Mouse (Mus musculus) mouse embryonic stem cell (cell line): ENCODE measurements around the gene Gm16867.
"Not testable (repeated sequence)": the region's sequence is repeated elsewhere in the genome, so short reads cannot be mapped to it uniquely, and the experiment has no call there.

ENCODE experiments used
- in situ Hi-C, 2 experiments: fragments of 300-500 bp; cut with MboI; formaldehyde crosslinking; loops; 1 replicate in 1 of 2; 3 replicates in 1 of 2; pipeline ENCODE4 v1.14.3; 2019 to 2020; ENCODE audit warnings: low sequenced_read_pairs in 2 of 2, low pct_unique_long_range_greater_than_20kb in 1 of 2, mixed read lengths in 1 of 2; ENCODE audit not compliant: unreplicated experiment in 1 of 2

The Gm16867 gene

DNA sequence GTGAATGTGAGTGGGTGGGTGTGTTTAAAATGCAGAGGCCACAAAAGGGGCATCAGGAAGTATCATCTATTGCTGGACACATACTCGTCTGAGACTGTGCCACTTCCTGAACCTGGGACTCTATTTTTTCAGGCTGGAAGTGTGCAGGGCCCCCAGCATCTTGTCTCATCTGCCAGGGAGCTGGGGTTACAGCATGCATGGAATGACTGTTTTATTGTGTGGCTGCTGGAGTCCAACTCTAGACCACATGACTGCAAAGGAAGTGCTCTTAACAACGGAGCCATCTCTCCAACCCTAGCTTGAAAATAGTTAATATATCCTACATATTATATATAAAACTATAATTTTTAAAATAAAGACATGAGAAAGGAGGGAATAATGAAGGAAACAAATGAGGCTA is 29.8 kb downstream of the Gm16867 start:
- in situ Hi-C loops: not testable (repeated sequence)

DNA sequence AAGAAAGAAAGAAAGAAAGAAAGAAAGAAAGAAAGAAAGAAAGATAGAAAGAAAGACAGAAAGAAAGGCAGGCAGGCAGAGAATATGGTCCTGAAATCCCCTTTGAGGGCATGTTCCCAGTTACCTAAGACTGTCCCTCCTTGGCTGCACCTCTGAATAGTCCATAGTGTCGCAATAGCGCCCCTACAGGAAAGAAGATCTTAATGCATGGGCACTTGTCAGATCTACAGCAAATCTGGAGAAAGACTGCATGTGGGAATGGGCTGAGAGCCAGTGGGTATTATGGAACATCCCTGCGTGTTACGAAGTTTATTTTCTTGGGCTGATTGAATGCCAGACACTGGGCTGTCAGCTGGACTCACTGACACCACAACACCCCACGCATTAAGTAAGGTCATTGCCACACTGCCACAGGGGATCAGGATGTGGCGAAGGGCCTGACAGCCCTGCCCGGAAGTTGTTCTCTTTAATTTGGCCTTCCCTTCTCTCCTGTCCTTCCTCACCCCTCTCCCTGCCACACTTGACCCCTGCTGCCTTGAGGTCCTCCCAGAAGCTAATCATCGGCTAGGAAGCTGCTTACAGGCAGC is 32.9 kb downstream of the Gm16867 start:
- in situ Hi-C loops: not testable (repeated sequence)

DNA sequence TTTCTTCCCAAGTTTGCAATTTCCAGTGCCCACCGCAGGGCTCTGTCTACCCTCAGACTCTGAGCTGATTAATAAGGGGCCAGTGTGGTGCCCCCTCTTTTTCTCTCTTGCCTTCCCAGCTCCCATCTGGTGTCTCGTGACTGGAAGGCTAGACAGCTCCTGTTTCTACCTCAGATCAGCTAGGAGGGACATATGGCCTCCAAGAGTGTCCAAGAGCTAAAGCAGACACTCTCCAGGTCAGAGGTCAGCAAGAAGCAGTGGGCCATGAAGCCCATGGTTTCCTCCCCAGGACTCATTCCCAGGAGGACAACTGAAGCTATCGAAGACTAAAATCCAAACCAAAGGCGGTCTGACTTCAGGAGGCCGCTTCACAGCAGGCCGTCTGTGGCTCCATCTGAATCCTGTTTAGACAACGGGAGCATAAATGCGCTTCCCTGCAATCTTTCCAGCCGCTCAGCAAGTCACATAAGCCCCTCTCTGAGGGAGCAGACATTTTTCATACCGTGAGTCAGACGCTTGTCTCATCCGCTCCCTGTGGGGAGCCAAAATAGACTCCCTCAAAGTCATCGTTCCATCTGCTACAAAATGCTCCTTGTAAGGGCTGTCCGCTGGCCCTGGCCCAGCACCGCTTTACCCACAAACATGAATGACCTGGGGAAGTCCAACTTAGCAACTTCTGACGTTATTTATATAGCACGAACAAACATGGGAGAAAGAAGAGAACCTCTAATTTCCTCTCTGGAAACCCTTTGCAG is 35.4 kb downstream of the Gm16867 start:
- in situ Hi-C loops: not testable (repeated sequence)

DNA sequence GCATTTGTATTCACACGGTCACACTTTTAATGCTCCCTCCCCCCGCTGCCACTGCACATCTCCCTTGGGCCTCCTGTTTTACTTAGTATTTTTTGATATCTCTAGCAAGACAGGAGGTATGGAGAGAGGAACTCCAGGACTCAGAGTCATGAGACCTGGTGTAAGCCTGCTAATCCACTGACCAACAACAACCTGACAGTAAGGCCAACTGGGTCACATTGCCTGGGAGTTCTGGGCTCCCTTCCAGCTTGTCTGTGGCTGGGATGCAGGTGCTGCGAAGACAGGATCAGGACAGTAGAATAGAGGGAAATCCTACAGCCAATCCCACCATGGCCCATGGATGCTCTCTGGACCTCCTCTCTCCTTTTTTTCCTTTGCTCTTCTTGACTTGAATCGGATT is 38.7 kb downstream of the Gm16867 start:
- in situ Hi-C loops: not testable (repeated sequence)

DNA sequence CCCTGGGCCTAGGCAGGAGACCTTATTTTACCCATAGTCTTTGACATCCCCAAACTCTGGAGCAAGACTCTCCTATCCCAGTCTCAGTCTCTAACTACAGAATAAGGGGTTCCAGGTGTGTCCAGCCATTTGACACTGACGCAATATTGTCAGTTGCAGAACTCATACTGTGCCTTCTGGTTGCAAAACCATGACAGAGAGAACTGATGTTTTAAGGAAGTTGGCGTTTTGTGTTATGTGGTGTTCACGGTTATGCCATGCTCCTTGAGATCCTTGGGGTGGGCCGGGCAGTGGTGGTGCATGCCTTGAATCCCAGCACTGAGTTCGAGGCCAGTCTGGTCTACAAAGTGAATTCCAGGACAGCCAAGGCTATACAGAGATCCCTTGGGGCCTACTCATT is 45.5 kb downstream of the Gm16867 start:
- in situ Hi-C loops: not testable (repeated sequence)

DNA sequence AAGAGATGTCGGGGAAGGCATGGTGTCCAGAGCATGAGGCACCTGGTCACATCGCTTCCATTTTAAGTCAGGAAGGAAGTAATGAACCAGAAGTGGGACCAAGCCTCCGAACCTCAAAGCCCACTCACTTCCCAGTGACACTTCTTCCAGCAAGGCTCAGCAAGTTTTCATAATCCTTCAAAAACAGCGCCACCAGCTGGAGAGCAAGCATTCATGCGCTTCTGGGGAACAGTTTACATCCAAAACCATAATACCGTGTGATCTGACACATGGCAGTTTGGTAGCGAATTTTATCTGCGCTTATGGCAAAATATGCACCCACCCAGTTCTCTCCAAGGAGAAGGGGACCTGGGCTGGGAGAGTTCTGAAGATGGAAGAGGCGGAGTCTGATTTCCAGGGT is 48.5 kb downstream of the Gm16867 start:
- in situ Hi-C loops: not testable (repeated sequence)

DNA sequence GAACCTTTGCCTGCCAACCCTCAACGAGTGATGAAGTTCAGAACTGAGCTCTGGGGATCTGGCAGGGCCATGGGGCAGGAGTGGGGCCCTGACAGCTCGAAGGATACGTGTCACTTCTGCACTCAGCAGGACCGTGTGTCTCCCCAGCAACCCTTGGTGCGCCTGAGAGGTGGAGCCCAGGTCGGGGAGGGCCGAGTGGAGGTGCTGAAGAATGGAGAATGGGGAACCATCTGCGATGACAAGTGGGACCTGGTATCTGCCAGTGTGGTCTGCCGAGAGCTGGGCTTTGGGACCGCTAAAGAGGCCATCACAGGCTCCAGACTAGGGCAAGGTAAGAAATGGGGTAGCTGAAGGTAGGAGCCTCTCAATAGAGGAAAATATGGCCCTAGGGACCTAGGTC is 54.3 kb downstream of the Gm16867 start:
- in situ Hi-C loops: not testable (repeated sequence)

DNA sequence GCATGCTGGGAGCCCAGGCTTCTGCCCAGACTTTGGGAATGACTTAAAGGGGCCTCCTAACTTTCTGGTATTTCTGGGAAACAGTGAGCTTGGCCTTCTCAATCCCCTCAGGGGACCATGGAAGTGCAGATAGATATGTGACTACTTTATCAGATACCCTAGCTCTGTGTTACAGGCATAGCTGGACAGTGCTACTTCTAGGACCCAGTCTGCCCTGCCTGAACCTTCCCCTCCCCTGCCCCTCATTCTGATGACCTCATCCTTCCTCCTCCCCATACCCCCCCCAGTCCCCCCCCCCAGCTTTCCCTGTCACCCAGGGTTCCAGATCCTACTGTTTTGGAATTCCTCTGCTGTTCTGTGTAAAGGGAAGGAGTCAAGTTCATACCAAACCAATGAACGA is 56.2 kb downstream of the Gm16867 start:
- in situ Hi-C loops: not testable (repeated sequence)

DNA sequence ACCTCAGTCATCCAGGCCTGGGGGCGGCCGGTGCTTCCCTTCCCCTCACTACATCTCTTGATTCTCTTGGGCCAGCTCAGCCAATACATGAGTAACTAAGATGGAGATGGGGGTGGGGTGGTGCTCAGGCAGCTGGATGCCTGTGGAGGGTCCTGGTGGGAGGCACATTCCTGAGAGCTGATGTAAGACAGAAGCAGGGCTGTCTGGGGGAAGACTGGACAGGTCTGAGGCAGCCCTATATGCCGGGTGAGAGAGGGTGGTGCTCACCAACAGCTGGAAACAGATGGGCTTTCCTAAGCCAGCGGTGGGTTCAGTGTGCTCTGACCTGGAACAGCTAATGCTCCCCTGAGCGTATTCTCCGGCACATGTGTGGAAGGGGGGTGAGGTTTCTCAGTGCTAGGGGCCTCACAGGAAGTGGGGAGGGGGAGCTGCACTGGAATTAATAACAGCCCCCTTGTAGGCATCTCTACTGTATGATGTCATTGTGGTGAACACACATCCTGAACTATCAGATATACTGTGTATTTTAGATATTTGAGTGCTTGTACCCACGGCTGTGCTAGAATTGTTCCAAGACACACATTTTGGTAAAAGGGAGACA is 60.0 kb downstream of the Gm16867 start:
- in situ Hi-C loops: not testable (repeated sequence)

DNA sequence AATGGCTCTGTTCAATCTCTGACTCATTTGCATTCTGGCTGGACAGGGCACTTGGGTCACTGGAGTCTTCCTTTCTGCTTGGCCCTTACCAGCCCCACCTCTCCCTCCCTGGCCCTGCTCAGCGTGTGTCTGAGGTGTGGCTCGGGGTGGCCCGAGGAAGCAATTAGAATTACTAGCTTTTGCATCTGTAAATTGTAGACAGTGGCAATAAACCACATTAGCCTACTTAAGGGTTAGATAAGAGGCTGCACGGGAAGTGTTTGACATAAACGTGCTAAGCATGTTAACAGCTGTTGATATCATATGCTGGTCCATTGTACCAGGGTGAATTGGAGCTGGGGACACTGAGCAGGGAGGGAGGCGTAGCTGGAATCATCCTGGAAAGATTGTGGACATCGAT is 62.2 kb downstream of the Gm16867 start:
- in situ Hi-C loops: not testable (repeated sequence)

DNA sequence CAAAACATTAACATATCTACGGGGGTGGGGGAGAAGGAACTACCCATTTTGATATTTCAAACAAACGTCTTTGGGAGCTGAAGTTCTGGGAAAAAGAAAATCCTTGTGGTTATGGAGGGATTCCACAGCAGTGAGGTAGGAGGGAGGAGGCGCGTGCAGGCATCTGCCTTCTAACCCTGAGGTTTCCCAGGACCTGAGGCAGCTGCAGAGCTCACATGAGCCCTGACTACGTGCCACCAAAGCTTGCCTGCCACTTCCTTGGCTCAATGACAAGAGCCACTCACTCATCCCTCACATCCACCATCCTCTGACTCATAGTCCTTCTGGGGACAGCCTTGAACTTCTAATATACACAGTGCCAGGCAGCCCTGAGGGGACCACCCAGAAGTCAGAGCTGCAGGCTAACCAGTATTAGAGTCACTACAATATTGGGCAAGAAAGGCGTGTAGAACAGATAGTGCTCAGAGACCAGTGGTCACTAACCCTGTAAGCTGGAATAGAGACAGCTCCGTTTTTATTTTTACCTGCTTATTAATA is 64.4 kb downstream of the Gm16867 start:
- in situ Hi-C loops: not testable (repeated sequence)

DNA sequence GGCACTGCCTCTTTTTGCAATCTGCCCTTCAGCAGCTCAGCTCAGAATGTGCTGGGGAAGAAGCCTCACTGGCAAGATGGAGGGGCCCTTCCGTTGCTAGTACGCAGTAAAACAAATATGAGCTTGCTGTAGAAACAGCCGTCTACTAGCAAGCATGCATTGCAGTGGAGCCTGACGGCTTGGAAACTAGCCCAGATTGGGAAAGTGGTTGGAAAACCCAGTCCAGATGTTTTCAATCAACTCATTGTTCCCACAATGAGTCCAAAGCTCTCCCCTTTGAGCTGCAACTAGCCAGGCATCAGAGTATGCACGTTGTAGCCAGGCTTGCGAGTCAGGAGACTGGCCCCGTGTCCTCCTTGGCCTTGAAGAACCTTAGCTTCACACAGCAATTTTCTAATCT is 82.2 kb downstream of the Gm16867 start:
- in situ Hi-C loops: not testable (repeated sequence)

DNA sequence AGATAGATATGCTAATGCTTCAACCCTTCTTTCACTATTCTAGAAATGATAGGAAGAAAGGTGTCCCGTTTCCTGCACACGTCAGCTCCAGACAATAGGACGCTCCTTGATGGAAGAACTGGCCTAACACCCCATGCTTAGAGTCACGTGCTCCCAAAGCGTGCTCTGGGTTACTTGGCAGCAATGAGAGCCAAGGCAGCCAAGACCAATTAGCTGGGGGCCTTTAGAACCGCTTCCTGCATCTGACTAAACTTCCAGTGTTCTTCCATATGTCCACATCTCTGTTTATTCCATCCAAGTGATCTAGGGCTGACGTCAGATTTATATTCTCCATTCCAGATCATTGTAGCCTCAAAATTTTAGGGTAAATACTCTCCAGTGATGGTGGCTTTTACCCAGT is 85.6 kb downstream of the Gm16867 start:
- in situ Hi-C loops: not testable (repeated sequence)
